Mouse (Mus musculus) liver, adult 2 months (tissue): ENCODE measurements around the gene Usf1.

Source experiments
- CTCF ChIP-seq: fragments of 200-500 bp; IDR thresholded peaks from 2 replicates; pipeline ENCODE4 v1.5.1; 2011; ENCODE audit warnings: low read depth, low read length, control low read depth
- POLR2A ChIP-seq: fragments of 200-500 bp; IDR thresholded peaks from 2 replicates; pipeline ENCODE4 v1.6.1; 2011; ENCODE audit warnings: low read length, control low read depth; ENCODE audit not compliant: insufficient read depth; ENCODE audit errors: extremely low read depth

- TF ChIP-seq CTCF (no peak), POLR2A (no peak)
Observed at GRCm38 (mm10) chr1:171385171-171385570, 25.9 kb upstream of the Usf1 start.
